Mouse (Mus musculus) hematopoietic multipotent progenitor cell, adult 10-12 weeks (in vitro differentiated cells): ENCODE results near the gene Olfr362. TPM values are rescaled to one million over a fixed set of nuclear protein-coding genes. Genes with fewer than 3 reads are reported as not detected.

Experiments used
- polyA plus RNA-seq: library from polyadenylated mRNA; stranded (reverse); fragments of >175 nt; gene quantifications from 2 replicates; pipeline ENCODE4 v1.2.3, GENCODE M21; 2012; ENCODE audit warnings: low replicate concordance

The Olfr362 gene
- polyA plus RNA-seq: not detected in 2 replicates

DNA sequence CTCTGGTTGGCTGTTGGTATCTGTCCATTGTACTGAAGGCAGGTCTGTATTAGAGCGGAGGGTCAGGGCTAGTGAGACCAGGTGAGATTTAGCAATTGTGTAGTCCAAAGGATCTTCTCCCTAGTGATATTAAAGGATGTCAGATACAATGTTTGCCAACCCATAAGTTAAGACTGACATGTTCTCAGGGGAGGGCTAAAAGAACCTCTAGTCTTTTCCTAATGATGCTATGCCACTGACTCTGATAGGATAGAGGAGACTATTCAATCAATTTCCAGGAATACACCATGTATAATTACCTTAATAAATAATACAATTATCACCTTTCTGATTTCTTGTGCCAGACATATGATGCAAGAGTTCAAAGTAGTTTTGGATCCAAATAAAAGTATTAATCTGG lies at the start of gene Olfr362:
Gene Olfr362, minus strand, starts transcription at position 101 of the 400 bp plus-strand sequence.

DNA sequence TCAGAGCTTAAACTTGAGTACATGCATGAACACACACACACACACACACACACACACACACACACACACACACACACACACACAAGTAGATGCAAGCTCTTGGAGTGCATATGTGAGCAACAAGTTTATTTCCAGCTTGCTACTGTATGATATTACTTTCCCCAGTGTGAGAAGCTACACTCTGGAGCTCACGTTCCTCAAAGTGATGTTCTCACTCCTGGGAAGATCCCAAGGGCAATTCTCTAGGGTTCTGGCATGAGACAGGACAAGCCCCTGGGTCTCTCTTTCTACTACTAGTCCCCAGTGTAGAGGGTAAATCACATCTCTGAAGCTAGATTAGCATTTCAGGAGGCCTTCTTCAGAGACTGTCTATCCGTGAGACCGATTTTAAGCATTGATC lies 21.3 kb upstream of the Olfr362 start, which contains the start of gene Olfr364-ps1:
Gene Olfr364-ps1, plus strand, starts transcription at position 301 of the 400 bp plus-strand sequence.

DNA sequence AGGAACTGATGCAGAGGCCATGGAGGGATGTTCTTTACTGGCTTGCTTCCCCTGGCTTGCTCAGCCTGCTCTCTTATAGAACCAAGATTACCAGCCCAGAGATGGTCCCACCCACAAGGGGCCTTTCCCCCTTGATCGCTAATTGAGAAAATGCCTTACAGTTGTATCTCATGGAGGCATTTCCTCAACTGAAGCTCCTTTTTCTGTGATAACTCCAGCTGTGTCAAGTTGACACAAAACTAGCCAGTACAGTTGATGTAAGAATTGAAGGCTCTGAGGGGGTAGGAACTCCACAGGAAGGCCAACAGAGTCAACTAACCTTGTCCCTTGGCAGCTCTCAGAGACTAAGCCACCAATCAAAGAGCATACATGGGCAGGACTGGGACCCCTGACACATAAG lies 28.5 kb downstream of the Olfr362 start, which contains the start of gene Olfr361:
Gene Olfr361, minus strand, starts transcription at position 101 of the 400 bp plus-strand sequence.

DNA sequence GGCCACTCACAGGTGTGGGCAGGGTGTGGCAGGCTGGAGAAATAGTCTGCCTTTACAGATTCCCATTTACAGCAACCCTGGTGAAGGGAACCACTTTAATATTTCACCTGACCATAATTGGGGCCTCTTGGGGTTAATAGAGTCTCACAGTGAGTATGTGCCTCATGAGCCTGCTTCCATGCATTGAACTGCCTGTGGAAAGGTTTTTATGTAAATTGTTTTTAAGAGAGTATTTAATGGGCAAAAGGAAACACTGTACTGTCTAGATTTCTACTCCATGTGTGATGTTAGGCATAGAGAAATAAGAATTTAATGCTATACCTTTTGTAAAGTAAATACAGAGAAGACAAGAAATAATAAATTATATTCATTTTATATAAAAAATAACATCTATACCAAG lies 52.3 kb downstream of the Olfr362 start, which contains the start of gene Olfr360:
Gene Olfr360, plus strand, starts transcription at position 301 of the 400 bp plus-strand sequence.

Other genes with a start within 250 kb of the Olfr362 start
- gene Olfr352, start 249.4 kb downstream of the Olfr362 start, polyA plus RNA-seq: not detected in 2 replicates
- not detected in 2 replicates for gene Olfr353, start 225.0 kb downstream of the Olfr362 start, polyA plus RNA-seq
- gene Olfr354, start 212.2 kb downstream of the Olfr362 start, polyA plus RNA-seq: not detected in 2 replicates
- gene Olfr355, start 189.0 kb downstream of the Olfr362 start, polyA plus RNA-seq: not detected in 2 replicates
- not detected in 2 replicates for gene Olfr356, start 180.8 kb downstream of the Olfr362 start, polyA plus RNA-seq
- gene Olfr357, start 124.1 kb downstream of the Olfr362 start, polyA plus RNA-seq: not detected in 2 replicates
- gene Olfr358, start 108.6 kb downstream of the Olfr362 start, polyA plus RNA-seq: not detected in 2 replicates
- not detected in 2 replicates for gene Olfr360, start 52.2 kb downstream of the Olfr362 start, polyA plus RNA-seq
- not detected in 2 replicates for gene Olfr361, start 28.6 kb downstream of the Olfr362 start, polyA plus RNA-seq
- not detected in 2 replicates for gene Olfr364-ps1, start 21.4 kb upstream of the Olfr362 start, polyA plus RNA-seq
- not detected in 2 replicates for gene Olfr365, start 70.3 kb upstream of the Olfr362 start, polyA plus RNA-seq
- gene Olfr366, start 93.7 kb upstream of the Olfr362 start, polyA plus RNA-seq: not detected in 2 replicates
- gene Olfr368, start 208.6 kb upstream of the Olfr362 start, polyA plus RNA-seq: not detected in 2 replicates
- 4.0 and 17.5 TPM in 2 replicates for gene Pdcl, start 241.4 kb upstream of the Olfr362 start, polyA plus RNA-seq